Mouse (Mus musculus) MEL (cell line): ENCODE data around the gene 4930438A08Rik. TPM values are rescaled to one million over a fixed set of nuclear protein-coding genes. Genes with fewer than 3 reads are reported as not detected.

Experiments
- DNase-seq: peaks from one replicate; pipeline ENCODE4 v3.0.0; 2011; ENCODE audit warnings: low read depth, low spot score
- H3K27ac ChIP-seq: 2 replicates; pipeline ENCODE4 v1.5.1; 2012; ENCODE audit warnings: low read depth, mild to moderate bottlenecking, control low read depth, low read length, moderate library complexity; ENCODE audit not compliant: control insufficient read depth
- H3K27me3 ChIP-seq, 2 experiments: fragments of 150-350 bp in 1 of 2; sonication (generic) in 1 of 2; 2 replicates each; pipeline ENCODE4 v1.6.1; 2012; ENCODE audit warnings: low read length in 2 of 2, mild to moderate bottlenecking in 2 of 2, improper control_type of control experiment in 1 of 2, moderate library complexity in 1 of 2; ENCODE audit not compliant: insufficient read depth in 2 of 2, control insufficient read depth in 1 of 2
- H3K36me3 ChIP-seq, 2 experiments: 2 replicates each; pipeline ENCODE4 v1.6.1; 2012 to 2014; ENCODE audit warnings: low read length in 2 of 2, improper control_type of control experiment in 1 of 2, inconsistent platforms in 1 of 2, mild to moderate bottlenecking in 1 of 2; ENCODE audit not compliant: insufficient read depth in 2 of 2, control insufficient read depth in 1 of 2
- H3K4me1 ChIP-seq, 2 experiments: fragments of 150-350 bp in 1 of 2; sonication (generic) in 1 of 2; 2 replicates each; pipeline ENCODE4 v1.6.1; 2012; ENCODE audit warnings: low read length in 2 of 2, improper control_type of control experiment in 1 of 2, mild to moderate bottlenecking in 1 of 2; ENCODE audit not compliant: insufficient read depth in 2 of 2, control insufficient read depth in 1 of 2
- H3K4me3 ChIP-seq, 2 experiments: fragments of 150-350 bp in 1 of 2; sonication (generic) in 1 of 2; 2 replicates each; pipeline ENCODE4 v1.5.1; 2012; ENCODE audit warnings: low read depth in 2 of 2, low read length in 2 of 2, mild to moderate bottlenecking in 2 of 2, moderate library complexity in 2 of 2, control low read depth in 1 of 2, improper control_type of control experiment in 1 of 2; ENCODE audit not compliant: control insufficient read depth in 1 of 2, insufficient read depth in 1 of 2
- H3K79me2 ChIP-seq: 2 replicates; pipeline ENCODE4 v1.6.1; 2012; ENCODE audit warnings: mild to moderate bottlenecking, low read length, moderate library complexity; ENCODE audit not compliant: control insufficient read depth, poor library complexity, insufficient read depth
- H3K9ac ChIP-seq: 2 replicates; pipeline ENCODE4 v1.6.1; 2012; ENCODE audit warnings: low read depth, mild to moderate bottlenecking, control low read depth, low read length, moderate library complexity; ENCODE audit not compliant: control insufficient read depth, poor library complexity, severe bottlenecking
- H3K9me3 ChIP-seq: fragments of 150-350 bp; sonication (generic); replicated peaks from 2 replicates; pipeline ENCODE4 v1.6.1; 2012; ENCODE audit warnings: mild to moderate bottlenecking, low read length, improper control_type of control experiment, moderate library complexity; ENCODE audit not compliant: insufficient read depth
- BHLHE40 ChIP-seq: IDR thresholded peaks from 2 replicates; pipeline ENCODE4 v1.6.1; 2012; ENCODE audit warnings: low read depth, mild to moderate bottlenecking, inconsistent platforms, low read length, improper control_type of control experiment, borderline replicate concordance
- CHD1 ChIP-seq: IDR thresholded peaks from 2 replicates; pipeline ENCODE4 v1.6.1; 2012; ENCODE audit warnings: low read depth, mild to moderate bottlenecking, inconsistent platforms, low read length, improper control_type of control experiment
- CHD2 ChIP-seq: IDR thresholded peaks from 2 replicates; pipeline ENCODE4 v1.6.1; 2011; ENCODE audit warnings: low read length, improper control_type of control experiment
- CTCF ChIP-seq, 3 experiments: IDR thresholded peaks in 2 of 3; conservative IDR thresholded peaks in 1 of 3; 2 replicates each; pipeline ENCODE4 v1.5.1; 2011 to 2012; ENCODE audit warnings: low read length in 3 of 3, low read depth in 2 of 3, mild to moderate bottlenecking in 2 of 3, improper control_type of control experiment in 1 of 3, inconsistent platforms in 1 of 3, mixed read lengths in 1 of 3, moderate library complexity in 1 of 3; ENCODE audit not compliant: control insufficient read depth in 1 of 3, insufficient read depth in 1 of 3, poor library complexity in 1 of 3, severe bottlenecking in 1 of 3
- GABPA ChIP-seq: IDR thresholded peaks from 2 replicates; pipeline ENCODE4 v1.6.1; 2012; ENCODE audit warnings: low read depth, mild to moderate bottlenecking, inconsistent platforms, low read length, improper control_type of control experiment, moderate library complexity
- HCFC1 ChIP-seq: IDR thresholded peaks from 2 replicates; pipeline ENCODE4 v1.6.1; 2012; ENCODE audit warnings: low read depth, mild to moderate bottlenecking, inconsistent platforms, low read length, improper control_type of control experiment, moderate library complexity
- JUND ChIP-seq: IDR thresholded peaks from 2 replicates; pipeline ENCODE4 v1.6.1; 2011; ENCODE audit warnings: low read depth, mild to moderate bottlenecking, improper control_type of control experiment, low read length
- KAT2A ChIP-seq: conservative IDR thresholded peaks from 2 replicates; pipeline ENCODE4 v1.6.1; 2012; ENCODE audit warnings: low read depth, low read length, improper control_type of control experiment, inconsistent platforms
- MAFK ChIP-seq: IDR thresholded peaks from 2 replicates; pipeline ENCODE4 v1.6.1; 2011; ENCODE audit warnings: low read depth, mild to moderate bottlenecking, low read length, improper control_type of control experiment, borderline replicate concordance
- MAX ChIP-seq: IDR thresholded peaks from 2 replicates; pipeline ENCODE4 v1.6.1; 2011; ENCODE audit warnings: low read length, improper control_type of control experiment
- MAZ ChIP-seq: IDR thresholded peaks from 2 replicates; pipeline ENCODE4 v1.6.1; 2012; ENCODE audit warnings: low read depth, mild to moderate bottlenecking, inconsistent platforms, low read length, improper control_type of control experiment
- MEF2A ChIP-seq: IDR thresholded peaks from 2 replicates; pipeline ENCODE4 v1.6.1; 2014; ENCODE audit warnings: low read depth, mild to moderate bottlenecking, inconsistent platforms, low read length, improper control_type of control experiment; ENCODE audit not compliant: poor library complexity, insufficient replicate concordance, severe bottlenecking; ENCODE audit errors: extremely low read depth
- MXI1 ChIP-seq: IDR thresholded peaks from 2 replicates; pipeline ENCODE4 v1.6.1; 2011; ENCODE audit warnings: mild to moderate bottlenecking, low read depth, low read length, improper control_type of control experiment
- MYB ChIP-seq: IDR thresholded peaks from 2 replicates; pipeline ENCODE4 v1.6.1; 2011; ENCODE audit warnings: mild to moderate bottlenecking, low read depth, low read length, improper control_type of control experiment
- NELFE ChIP-seq: IDR thresholded peaks from 2 replicates; pipeline ENCODE4 v1.6.1; 2011; ENCODE audit warnings: low read depth, low read length, improper control_type of control experiment
- NRF1 ChIP-seq: IDR thresholded peaks from 2 replicates; pipeline ENCODE4 v1.6.1; 2014; ENCODE audit warnings: low read depth, mild to moderate bottlenecking, inconsistent platforms, low read length, improper control_type of control experiment, moderate library complexity; ENCODE audit not compliant: poor library complexity, insufficient read depth, severe bottlenecking
- POLR2A ChIP-seq, 2 experiments: IDR thresholded peaks; 2 replicates each; pipeline ENCODE4 v1.6.1; 2011 to 2012; ENCODE audit warnings: low read length in 2 of 2, mild to moderate bottlenecking in 2 of 2, control low read depth in 1 of 2, improper control_type of control experiment in 1 of 2, low read depth in 1 of 2, moderate library complexity in 1 of 2; ENCODE audit not compliant: control insufficient read depth in 1 of 2, insufficient read depth in 1 of 2, poor library complexity in 1 of 2
- POLR2AphosphoS2 ChIP-seq: IDR thresholded peaks from 2 replicates; pipeline ENCODE4 v1.6.1; 2011; ENCODE audit warnings: low read length, improper control_type of control experiment
- POLR2AphosphoS5 ChIP-seq: IDR thresholded peaks from 2 replicates; pipeline ENCODE4 v1.6.1; 2012; ENCODE audit warnings: low read depth, borderline replicate concordance, mild to moderate bottlenecking, inconsistent platforms, low read length, moderate library complexity, mixed read lengths
- RAD21 ChIP-seq: IDR thresholded peaks from 2 replicates; pipeline ENCODE4 v1.6.1; 2011; ENCODE audit warnings: mild to moderate bottlenecking, low read depth, low read length, improper control_type of control experiment
- SIN3A ChIP-seq: IDR thresholded peaks from 2 replicates; pipeline ENCODE4 v1.6.1; 2012; ENCODE audit warnings: low read length, improper control_type of control experiment, inconsistent platforms
- TCF12 ChIP-seq: IDR thresholded peaks from 2 replicates; pipeline ENCODE4 v1.6.1; 2014; ENCODE audit warnings: low read depth, mild to moderate bottlenecking, inconsistent platforms, low read length, improper control_type of control experiment, moderate library complexity
- UBTF ChIP-seq: IDR thresholded peaks from 2 replicates; pipeline ENCODE4 v1.6.1; 2012; ENCODE audit warnings: low read depth, mild to moderate bottlenecking, inconsistent platforms, low read length, improper control_type of control experiment, moderate library complexity, borderline replicate concordance; ENCODE audit not compliant: insufficient read depth
- USF1 ChIP-seq: IDR thresholded peaks from 2 replicates; pipeline ENCODE4 v1.6.1; 2014; ENCODE audit warnings: low read depth, mild to moderate bottlenecking, inconsistent platforms, low read length, improper control_type of control experiment, moderate library complexity
- USF2 ChIP-seq, 2 experiments: IDR thresholded peaks; 2 replicates each; pipeline ENCODE4 v1.6.1; 2011 to 2012; ENCODE audit warnings: improper control_type of control experiment in 2 of 2, low read length in 2 of 2, borderline replicate concordance in 1 of 2, inconsistent platforms in 1 of 2, low read depth in 1 of 2, mild to moderate bottlenecking in 1 of 2; ENCODE audit not compliant: insufficient read depth in 1 of 2
- ZC3H11A ChIP-seq: IDR thresholded peaks from 2 replicates; pipeline ENCODE4 v1.6.1; 2012; ENCODE audit warnings: low read depth, mild to moderate bottlenecking, inconsistent platforms, low read length, improper control_type of control experiment
- ZMIZ1 ChIP-seq: IDR thresholded peaks from 2 replicates; pipeline ENCODE4 v1.6.1; 2012; ENCODE audit warnings: low read depth, mild to moderate bottlenecking, inconsistent platforms, low read length, improper control_type of control experiment, moderate library complexity
- ZNF384 ChIP-seq: IDR thresholded peaks from 2 replicates; pipeline ENCODE4 v1.6.1; 2012; ENCODE audit warnings: low read depth, mild to moderate bottlenecking, inconsistent platforms, low read length, improper control_type of control experiment
- polyA plus RNA-seq, 2 experiments: library from polyadenylated mRNA; stranded (reverse) in 1 of 2; unstranded in 1 of 2; fragments of >175 nt in 1 of 2; fragments of >200 nt in 1 of 2; gene quantifications; 2 replicates each; pipeline versions ENCODE4 v1.2.1 to v1.2.4; 2012; ENCODE audit warnings: low replicate concordance in 2 of 2, low read depth in 1 of 2; ENCODE audit not compliant: insufficient read length in 2 of 2, insufficient read depth in 1 of 2, missing spikeins in 1 of 2
- total RNA-seq: library from RNA; depleted of rRNA; stranded (reverse); fragments of 300-350 nt; gene quantifications from 2 replicates; pipeline ENCODE4 v1.2.3, GENCODE M21; 2012

4930438A08Rik gene
- total and polyA plus RNA-seq, 3 experiments, result not detected

DNA sequence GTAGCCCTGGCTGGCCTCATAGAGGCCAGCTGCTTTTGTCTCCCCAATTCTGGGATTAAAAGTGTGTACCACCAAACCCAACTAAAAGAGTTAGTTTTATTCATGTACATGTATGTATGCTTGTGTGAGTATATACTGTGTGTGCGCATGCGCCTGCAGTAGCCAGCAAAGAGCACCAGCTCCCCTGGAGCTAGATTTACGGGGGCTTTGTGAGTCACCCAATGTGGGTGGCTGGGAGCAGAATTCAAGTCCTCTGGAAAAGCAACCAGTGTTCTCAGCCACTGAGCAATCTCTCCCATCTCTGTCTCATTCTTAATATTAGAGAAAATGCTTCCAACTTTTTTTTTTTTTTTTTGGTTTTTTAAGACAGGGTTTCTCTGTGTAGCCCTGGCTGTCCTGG is 20.2 kb upstream of the 4930438A08Rik start:
- Histone ChIP-seq H3K4me3 (no peak overlapping the region), H3K27ac (no peak overlapping the region), H3K9ac (no peak overlapping the region), H3K4me1 (no peaks in the 10 kb centered on the region), H3K27me3 (peaks cover 5 to 15% of the 10 kb centered on the region in 2 experiments), H3K79me2 (no peaks in the 10 kb centered on the region), H3K36me3 (no peaks in the 10 kb centered on the region), H3K9me3 (no peaks in the 10 kb centered on the region)
- DNase-seq, result no peak
- TF ChIP-seq MAX, result no peak
- TF ChIP-seq KAT2A, result no peak
- TF ChIP-seq ZC3H11A, result no peak
- no peak for TF ChIP-seq JUND
- TF ChIP-seq POLR2A (IDR thresholded peaks at IDR 0.05; ENCODE audit: control insufficient read depth in 1 of 2, insufficient read depth in 1 of 2, low read depth in 1 of 2, low read length in 2 of 2, poor library complexity in 1 of 2), result no peak
- no peak for TF ChIP-seq TCF12
- TF ChIP-seq HCFC1, result no peak
- TF ChIP-seq ZNF384, result no peak
- TF ChIP-seq SIN3A, result no peak
- no peak for TF ChIP-seq NRF1
- TF ChIP-seq CTCF (IDR thresholded peaks at IDR 0.05 in 2 of 3, conservative IDR thresholded peaks at IDR 0.05 in 1 of 3; ENCODE audit: control insufficient read depth in 1 of 3, insufficient read depth in 1 of 3, low read depth in 2 of 3, low read length in 3 of 3, poor library complexity in 1 of 3, severe bottlenecking in 1 of 3), result no peak
- no peak for TF ChIP-seq UBTF
- no peak for TF ChIP-seq MAZ
- no peak for TF ChIP-seq MEF2A
- no peak for TF ChIP-seq MAFK

- Histone ChIP-seq H3K79me2 (no peaks in the 10 kb centered on the region), H3K9me3 (no peaks in the 10 kb centered on the region), H3K4me3 (no peak overlapping the region), H3K4me1 (no peaks in the 10 kb centered on the region), H3K27me3 (peaks cover 4 to 9% of the 10 kb centered on the region in 2 experiments), H3K9ac (no peak overlapping the region), H3K27ac (no peak overlapping the region), H3K36me3 (no peaks in the 10 kb centered on the region)
- no peak for TF ChIP-seq TCF12
- no peak for TF ChIP-seq CHD2
- TF ChIP-seq ZMIZ1, result no peak
- TF ChIP-seq BHLHE40, result no peak
- TF ChIP-seq USF1, result no peak
- no peak for TF ChIP-seq POLR2AphosphoS5
- TF ChIP-seq NRF1, result no peak
- TF ChIP-seq MXI1, result no peak
- no peak for TF ChIP-seq GABPA
- TF ChIP-seq KAT2A, result no peak
- TF ChIP-seq CHD1, result no peak
- TF ChIP-seq MYB, result no peak
- no peak for TF ChIP-seq RAD21
- no peak for TF ChIP-seq POLR2AphosphoS2
- TF ChIP-seq USF2 (IDR thresholded peaks at IDR 0.05; ENCODE audit: borderline replicate concordance in 1 of 2, insufficient read depth in 1 of 2, low read depth in 1 of 2, low read length in 2 of 2), result no peak
- no peak for TF ChIP-seq NELFE
- no peak for DNase-seq
Measured at GRCm38 (mm10) chr11:58257816-58258215, 16.8 kb upstream of the 4930438A08Rik start.
